Mouse (Mus musculus) heart, adult 9 months (tissue): ENCODE results near the gene Lrp6.

Source experiments
- DNase-seq, 2 experiments: peaks; one replicate each; pipeline ENCODE4 v3.0.0; 2022; ENCODE audit warnings: low spot score in 2 of 2

Gene Lrp6

DNA sequence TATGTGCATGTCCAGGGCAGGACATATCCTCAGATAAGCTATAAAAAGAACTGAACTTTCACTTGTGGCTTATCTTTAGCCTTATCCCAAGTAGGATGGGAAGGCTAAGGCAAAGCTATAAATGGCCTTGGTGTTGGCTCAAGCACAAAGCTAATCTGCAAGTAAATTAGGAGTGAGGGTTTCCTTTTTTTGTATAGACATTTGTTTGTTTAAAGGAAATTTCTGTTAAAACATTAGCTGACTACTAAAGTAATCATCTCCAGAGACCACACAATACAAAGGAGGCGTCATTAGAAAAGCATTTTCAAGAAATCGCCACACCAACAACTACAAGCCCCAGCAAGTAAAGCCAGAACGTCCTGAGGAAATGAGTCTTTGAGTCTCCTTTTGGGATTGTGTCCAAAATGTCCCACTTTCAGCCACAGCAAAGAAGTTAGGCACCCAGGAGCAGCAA lies 8.6 kb upstream of the Lrp6 start:
- DNase-seq: peak; percentile 46 to 63

DNA sequence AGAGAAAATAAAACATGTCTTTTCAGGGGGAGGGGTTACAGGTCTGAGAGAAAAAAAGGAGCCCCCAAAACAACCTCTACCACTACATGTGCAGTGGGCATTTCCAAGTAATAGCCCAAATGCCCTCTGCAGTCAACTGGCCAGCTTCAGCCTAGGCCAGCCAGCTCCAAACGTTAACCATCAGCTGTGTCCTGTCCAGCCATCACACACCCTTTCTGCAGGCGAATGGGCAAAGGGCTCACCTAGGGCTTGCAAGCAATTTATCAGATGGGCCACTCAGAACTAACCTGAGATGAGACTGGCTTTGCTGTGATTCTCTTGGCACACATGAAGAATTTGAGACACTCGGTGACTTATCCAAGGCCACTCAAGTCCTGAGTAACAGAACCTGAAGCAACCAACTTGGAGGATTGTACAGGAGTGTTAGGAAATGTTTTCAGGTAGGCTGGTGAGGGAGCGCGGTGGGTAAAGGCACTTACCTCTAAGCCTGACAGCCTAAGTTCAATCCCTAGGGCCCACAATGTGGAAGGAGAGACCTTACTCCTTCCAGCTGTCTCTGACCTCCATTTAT lies 1.3 kb upstream of the Lrp6 start:
- DNase-seq: no peak

DNA sequence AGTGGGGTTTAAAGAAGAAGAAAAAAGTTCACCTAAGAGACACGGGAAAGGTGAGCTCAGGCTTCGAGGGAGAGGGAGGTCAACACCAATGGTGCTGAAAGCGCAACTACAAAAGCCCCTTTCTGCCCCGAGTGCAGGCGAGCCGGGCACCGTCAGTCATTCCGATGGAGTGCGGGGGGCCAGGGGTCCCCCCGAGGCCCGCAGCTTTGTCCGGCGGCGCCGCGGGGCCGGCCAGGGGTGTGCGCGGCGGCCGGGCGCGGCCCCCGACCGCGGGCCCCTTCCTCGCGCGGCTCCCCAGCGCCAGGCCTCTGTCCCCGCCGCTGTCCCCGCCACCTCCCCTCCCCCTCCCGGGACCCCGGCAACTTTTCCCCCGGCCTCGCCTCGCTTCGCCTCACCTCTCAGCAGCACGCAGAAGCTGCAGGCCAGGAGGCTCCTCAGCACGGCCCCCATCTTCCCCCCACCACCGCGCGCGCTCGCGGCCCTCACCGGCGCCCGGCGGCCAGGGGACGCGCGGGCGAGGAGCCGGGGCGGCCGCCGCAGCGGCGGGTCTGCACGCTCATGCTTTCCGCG lies 432 bp downstream of the Lrp6 start:
- DNase-seq: no peak

DNA sequence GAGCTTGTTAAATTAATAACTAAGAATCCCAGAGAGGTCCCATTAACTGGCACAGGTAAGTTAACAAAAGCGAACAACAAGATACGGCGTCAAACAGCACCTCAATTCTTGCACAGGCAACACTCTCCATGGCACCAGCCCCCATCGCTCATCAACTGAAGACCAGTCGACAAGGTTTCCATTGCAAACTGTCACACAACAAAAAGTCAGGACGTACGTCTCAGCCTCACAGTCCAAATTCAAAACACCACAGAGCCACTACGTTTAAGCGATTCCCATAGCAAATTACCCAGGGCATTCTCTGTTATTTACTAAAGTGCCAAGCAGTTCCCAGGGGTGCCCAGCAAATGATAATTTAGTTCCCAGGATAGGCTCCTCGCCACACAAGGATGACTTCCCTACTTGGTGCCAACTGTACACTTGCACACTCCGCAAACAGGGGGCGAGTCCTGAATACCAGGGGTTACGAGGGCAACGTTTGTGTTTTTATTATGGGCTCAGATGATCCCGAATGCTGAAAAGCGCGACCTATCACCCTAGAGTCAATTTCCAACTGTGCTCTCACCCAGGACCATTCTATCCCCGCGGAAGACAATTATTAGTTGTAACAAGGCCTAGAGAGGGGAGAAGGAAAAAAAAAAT lies 1.0 kb downstream of the Lrp6 start:
- peak; percentile 20 to 21 for DNase-seq

DNA sequence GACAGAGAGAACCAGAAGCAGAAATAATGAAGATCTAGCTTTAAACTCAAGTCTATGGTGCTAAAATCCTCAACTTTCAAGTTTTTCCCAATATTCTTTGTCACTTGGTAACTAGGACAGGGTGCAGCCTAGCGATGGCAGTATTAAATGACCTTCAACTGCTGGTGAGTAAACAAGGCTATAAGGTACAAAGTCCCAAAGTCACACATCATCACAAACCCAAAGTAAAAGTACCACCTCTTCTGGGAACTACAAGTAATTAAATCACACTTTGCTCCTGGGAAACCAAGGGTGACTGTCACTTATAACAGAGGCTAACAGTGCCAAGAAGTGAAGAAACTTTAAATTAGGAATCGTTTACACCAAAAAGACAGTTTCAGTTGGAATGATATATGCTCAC lies 2.2 kb downstream of the Lrp6 start:
- DNase-seq: no peak

DNA sequence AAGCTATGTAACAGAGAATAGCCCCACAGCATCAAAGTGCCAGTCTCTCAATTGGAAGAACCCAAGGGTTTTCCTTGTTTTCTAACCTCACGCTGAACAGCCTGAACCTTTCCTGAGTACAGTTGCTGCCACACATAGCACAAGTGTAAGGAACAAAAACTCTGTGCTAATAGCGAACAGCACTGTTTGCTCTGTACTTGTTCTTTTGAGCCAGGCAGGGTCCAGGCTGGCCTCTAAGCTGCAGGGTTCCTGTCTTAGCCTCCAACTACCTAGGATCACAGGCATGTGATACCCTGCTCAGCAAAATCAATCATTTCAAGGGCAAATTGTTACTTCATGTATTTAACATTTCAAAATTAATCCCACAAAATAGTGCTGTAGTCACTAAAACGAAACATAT lies 7.1 kb downstream of the Lrp6 start:
- DNase-seq: no peak

DNA sequence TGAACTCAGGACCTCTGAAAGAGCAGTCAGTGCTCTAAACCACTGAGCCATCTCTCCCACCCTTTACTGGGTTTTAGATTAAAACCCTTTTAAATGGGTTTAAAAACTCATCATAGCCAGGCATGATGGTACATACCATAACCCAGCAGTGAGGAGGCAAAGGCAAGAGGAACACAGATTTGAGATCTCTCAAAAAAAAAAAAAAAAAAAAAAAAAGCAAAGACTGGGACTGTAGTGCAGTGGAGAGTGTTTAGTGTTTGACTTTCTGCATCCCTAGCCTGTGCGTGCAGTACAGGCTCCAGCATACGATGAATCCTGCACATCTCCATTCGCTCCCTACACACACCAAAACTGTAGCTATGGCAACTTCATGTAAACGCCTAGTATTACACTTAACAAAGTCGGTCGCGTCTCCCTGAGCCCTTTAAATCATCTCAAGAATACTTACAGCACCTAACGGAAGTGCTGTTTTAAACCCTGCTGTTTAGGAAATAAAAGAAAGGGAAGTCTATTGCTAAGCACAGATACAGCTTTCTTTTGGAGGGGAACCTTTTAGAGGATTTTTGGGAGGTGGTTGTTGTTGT lies 8.1 kb downstream of the Lrp6 start:
- DNase-seq: no peak

DNA sequence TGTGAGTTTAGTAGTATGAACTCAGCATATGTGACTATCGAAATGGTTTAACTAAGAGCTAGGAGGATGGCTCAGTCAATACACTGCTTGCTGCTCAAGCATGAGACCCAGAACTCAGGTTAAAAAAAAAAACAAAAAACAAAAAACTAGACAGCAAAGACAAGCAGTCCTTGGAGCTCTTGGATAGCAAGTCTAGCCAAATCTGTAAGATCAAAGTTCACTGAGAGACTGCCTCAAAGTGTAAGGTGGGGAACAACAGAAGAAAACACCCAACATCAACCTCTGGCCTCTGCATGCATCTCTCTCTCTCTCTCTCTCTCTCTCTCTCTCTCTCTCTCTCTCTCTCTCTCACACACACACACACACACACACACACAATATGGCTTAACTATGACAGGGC lies 9.7 kb downstream of the Lrp6 start:
- DNase-seq: no peak

DNA sequence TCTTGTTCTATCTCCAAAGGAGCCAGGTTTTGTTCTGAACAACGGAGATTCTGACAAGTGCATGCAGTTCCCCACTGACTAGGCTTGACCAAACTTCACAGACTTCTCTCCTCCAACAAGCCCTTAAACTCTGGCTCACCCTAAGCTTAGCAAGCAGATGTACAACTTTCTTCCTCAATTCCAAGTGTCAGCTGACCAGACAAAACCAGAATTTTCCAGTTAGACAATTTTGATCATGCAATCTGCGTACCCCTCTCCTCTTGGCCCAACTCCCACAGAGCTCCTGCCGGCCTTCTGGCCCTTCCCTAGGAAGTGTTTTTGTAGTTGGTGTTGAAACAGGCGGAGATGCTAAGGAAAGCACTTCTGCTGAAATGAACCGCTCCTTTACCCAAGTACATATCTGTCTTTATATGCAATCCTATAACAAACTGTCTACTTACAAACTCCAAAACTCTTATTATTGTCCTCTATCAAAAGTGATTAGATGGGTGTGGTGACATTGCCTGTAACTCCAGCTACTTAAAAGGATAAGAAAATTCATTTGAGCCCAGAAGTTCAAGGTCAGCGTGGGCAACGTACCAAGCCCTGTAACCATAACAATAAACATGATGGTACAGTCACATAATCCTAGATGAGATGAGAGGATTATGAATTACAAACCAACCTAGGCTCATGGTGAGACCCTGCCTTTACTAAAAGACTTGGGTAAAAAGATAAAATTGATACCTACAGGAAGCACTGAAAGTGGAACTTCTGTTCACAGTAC lies 10.4 kb downstream of the Lrp6 start:
- peak; percentile 23 to 58 for DNase-seq

DNA sequence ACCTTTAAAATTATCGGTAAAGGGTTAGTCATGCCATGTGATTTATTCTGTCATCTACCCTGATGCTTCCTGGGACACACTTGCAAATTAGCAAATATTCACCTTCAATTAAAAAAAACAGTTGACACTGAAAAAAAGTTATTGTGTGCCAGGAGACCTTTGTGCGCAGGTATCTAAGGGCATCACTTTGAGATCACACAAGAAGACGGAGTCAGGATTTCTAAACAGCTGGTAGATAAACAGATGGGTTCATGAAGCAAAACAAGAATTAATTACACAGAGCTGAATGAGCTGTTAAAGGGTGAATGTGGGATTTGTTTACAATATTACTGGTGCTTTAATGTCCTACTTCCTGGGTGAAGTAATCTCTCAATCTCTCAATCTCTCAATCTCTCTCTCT lies 11.6 kb downstream of the Lrp6 start:
- no peak for DNase-seq

DNA sequence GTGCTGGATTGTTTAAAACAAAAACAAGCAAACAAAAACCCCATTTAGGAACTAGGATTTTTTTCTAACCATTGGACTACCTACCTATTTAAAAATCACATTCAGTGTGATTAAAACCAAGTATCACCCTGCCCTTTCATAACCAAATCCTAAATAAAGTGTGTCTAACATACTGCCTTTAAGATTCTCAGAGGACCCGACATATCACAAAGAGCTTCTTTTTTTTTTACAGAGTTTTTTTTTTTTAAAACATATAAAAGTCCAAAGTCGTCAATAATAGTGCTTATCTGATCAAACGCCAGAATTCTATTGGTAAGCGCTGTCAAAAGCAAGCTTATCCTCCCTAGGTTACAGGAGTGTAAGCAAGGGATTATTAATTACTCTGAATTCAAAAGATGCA lies 12.5 kb downstream of the Lrp6 start:
- DNase-seq: no peak

DNA sequence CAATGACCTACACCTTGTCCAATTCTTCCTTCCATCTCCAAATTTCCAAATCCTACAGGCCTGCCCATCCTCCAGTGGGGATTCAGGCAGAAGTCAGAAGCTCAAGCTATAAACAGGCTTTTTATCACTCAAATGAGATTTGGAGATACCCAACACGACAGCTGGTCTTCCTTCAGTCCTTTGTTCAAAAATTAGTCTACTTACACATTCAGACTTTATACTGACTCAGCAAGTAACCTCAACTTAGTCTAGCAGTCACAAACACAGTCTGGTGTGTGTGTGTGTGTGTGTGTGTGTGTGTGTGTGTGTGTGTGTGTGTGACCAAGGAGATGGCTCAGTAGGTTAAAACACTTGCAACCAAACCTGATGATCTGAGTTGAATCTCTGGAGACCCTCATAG lies 15.8 kb downstream of the Lrp6 start:
- no peak for DNase-seq

DNA sequence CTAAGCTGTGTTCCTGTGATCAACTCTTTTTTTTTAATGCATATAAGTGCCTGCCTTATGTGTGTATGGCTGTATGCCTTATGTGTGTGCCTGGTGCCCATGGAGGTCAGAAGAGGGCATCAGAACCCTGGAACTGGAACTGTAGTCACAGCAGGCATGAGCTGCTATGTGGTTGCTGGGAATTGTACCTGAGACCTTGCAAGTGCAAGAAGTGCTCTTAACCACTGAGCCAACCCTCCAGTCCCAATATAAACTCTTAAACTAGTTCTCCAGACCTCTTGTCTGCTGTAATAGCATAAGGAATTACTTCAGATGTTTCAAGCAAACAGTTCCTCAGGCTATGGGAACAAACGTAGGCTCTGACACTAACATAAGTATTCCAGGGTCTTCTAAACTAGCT lies 16.4 kb downstream of the Lrp6 start:
- DNase-seq: no peak

DNA sequence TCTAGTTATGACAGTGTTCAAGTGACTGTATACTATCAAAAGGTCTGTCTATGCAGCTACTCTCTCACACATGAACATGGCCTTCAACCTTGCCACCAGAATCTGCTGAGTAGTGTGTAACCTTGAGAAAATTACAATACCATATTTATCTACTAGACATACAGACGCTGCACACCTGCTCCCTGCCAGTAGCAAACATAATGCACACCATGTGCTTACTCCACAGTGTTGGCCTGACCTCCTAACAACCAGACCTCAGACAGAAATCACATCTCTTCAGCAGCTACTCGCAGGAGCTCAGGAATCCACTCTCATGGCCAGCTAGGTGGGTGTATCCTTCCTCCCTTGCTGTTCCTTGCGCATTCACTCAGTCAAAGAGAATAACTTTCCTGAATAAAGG lies 21.9 kb downstream of the Lrp6 start:
- no peak for DNase-seq

DNA sequence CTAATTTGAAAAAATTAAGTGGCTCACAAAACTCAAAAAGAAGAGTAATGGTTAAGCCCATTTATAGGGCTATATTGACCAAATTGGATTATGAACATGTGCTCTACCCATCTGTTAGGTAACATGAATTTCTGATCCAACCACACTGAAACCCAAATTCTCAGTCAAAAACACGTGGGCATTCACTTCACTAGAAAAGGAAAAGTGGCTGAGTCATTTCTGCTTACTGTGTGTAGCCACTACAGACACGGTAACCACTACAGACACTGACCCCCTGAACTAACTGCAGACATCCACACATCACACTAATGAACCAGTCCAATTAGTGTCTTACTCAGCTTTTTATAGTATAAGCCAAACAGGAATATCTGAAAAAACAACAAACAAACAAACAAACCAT lies 22.7 kb downstream of the Lrp6 start:
- DNase-seq: no peak

DNA sequence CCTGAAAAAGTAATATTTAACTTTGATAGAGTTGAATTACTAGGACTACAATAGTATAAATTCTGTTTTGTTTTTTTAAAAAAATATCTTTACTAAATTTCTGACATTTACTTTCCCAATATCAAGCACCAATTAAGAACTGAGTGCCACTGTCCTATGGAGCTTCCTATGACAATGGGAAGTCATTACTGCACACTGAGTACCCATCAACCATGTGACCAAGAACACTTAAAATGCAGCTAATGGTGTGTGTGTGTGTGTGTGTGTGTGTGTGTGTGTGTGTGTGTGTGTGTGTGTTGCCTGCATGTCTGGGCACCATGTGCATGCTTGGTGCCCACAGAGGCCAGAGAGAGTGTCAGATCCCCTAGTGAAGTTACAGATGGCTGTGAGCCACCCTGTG lies 23.2 kb downstream of the Lrp6 start:
- no peak for DNase-seq

DNA sequence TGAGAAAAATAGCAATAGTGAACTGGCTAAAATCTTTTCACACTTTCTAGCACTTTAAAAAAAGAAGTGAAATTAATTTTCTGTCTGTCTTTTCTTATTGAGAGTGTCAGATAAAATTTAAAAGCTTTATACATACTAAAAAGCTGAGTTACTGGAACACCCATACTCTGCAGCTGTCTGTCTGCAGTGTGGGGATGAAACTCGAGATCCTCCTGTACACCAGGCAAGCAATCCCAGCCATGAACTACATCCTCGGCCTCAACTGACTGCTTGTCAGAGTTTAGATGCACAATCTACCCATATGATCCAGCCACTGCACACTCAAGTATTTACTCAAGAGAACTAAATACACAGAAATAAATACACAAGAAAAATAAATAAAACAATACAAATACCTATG lies 24.4 kb downstream of the Lrp6 start:
- no peak for DNase-seq

DNA sequence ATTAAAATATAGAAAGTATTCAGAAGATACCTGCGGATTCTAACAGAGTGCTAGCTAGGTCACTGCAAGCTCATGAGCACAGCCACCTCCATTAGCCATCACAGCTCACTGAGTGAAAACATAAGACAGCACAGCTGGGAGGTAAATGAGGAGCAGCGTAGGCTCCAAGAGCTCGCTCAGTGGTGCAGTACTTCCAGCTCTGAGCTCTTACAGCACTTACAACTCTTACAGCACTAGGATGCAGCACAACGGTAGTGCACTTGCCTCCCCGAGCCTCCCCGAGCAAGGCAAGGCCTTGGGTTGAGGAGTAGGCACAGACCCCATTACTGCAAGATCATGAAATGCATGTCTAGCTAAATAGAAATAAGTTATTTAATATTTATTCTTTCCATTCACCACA lies 26.6 kb downstream of the Lrp6 start:
- DNase-seq: no peak

DNA sequence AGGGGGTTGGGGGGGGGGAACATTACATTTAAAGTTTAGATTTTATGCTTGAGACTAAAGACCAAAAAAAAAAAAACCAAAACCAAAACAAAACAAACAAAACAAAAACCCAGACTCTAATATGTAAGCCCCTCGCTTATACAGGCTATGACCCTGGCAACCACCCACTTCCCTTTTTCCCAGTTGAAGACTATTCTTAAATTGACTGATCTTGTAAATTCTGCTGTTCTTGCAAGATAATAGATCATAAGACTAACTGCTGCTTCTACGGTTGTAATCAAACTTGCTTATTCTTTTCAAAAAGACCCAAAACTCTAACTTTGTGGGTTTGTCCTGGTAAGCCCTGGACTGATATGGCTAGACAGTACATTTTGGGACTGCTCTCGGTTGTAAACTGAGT lies 27.3 kb downstream of the Lrp6 start:
- DNase-seq: peak in 1 of 2 experiments; percentile 37

DNA sequence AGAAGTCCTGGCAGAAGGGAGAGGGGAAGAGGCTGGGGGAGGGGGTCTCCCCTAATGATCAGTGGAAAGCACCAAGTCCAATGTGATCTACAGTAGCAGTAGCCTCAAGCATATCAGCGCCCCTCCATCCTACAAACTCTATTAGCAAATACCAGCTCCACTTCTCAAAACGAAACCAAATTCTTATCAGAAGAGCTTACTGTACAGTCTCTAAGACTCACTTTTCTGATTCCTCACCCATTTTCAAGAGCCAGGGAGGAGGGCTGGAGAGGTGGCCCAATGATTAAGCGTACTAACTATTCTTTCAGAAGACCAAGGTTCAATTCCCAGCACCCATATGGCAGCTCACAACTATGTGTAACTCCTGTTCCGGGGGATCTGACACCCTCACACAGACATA lies 28.0 kb downstream of the Lrp6 start:
- DNase-seq: no peak

DNA sequence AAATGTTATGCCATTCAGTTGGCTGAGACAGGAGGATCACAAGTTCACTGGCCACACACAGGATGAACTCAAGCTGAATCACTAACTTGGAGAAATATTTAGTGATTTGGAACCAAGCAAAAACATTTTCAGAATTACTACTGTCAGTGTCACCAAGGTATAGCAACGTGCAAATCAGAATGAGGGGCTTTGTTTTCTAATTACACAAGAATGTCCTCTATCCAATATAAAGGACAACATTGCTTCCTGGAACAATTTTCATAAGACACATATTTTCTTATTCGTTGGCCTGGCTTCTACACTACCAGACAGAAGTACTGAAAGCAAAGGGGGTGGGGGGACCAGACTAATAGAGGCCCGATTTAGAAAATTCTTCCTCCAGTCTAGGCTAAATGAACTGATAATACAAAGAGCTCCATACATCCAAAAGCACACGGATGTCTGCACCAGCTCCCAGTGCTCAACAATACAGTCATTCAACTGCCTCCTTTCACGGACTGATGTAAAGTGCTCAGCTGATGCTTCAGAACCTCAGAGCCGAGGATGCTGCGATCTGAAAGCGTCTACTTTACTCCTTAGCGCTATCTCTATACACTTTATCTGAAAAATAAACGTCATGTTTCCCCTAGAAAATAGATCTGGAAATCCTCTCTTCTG lies 29.2 kb downstream of the Lrp6 start:
- DNase-seq: no peak

DNA sequence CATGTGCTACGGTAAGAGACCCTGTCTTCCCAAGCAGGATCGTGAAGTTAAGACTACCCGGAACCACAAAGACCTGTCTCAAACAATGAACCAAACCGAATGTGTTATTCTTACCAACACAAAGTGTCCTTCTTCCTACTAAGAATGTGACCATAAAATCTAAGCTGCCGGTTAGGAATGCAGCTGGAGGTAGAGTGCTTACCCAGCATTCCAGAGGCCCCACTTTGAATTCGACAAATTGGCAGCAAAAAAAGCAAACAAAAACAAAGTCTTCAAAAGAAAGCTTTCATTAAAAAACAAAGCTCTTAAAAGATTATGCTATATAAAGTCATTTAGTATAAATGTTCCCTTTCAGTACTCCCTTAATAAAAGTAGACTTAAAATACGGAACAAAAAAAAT lies 31.6 kb downstream of the Lrp6 start:
- no peak for DNase-seq
